Comparison of ENCODE assay signal across 11 mouse cellular contexts in genomic region chr1:185256753-185257152, GRCm38 (mm10). TPM values are rescaled to one million over a fixed set of nuclear protein-coding genes. Genes with fewer than 3 reads are reported as not detected.
A peak's percentile ranks its signal among the peaks of the same experiment; 100 is the strongest.
DNase-seq lines count a peak whose midpoint lies in the region; ATAC-seq and TF ChIP-seq lines count a peak whose summit lies in the region.
"Had no signal": no experiment of that assay in that cellular context is flagged by ENCODE, and none has a peak within 500 bp of the region (broad histone marks: within the 10 kb centered on the region; RNA-seq: fewer than 3 reads in every experiment).

No protein-coding gene starts in this region.

- no peak overlapping the region for H3K4me3 ChIP-seq in forebrain, embryonic 10.5 days
- no peak overlapping the region for H3K4me3 ChIP-seq in forebrain, postnatal 0 days (ENCODE audit: low read depth, low read length)
- H3K4me3 ChIP-seq in liver, embryonic 15.5 days (replicated peaks) = no peak overlapping the region
- H3K4me3 ChIP-seq in forebrain, embryonic 12.5 days (replicated peaks) = no peak overlapping the region

- H3K36me3 ChIP-seq in forebrain, embryonic 10.5 days (replicated peaks) = peaks cover 63% of the 10 kb centered on the region
- H3K36me3 ChIP-seq in forebrain, postnatal 0 days (ENCODE audit: insufficient read depth) = peaks cover 66% of the 10 kb centered on the region
- H3K36me3 ChIP-seq in liver, embryonic 15.5 days (replicated peaks) = peaks cover 68% of the 10 kb centered on the region
- peaks cover 59% of the 10 kb centered on the region for H3K36me3 ChIP-seq in forebrain, embryonic 12.5 days (replicated peaks)

- no peak overlapping the region for H3K9ac ChIP-seq in forebrain, postnatal 0 days
- no peak overlapping the region for H3K9ac ChIP-seq in liver, embryonic 15.5 days
- no peak overlapping the region for H3K9ac ChIP-seq in forebrain, embryonic 12.5 days

- DNase-seq in forebrain, embryonic 10.5 days (ENCODE audit: extremely low spot score, low spot score) = peak; percentile 40
- no peak for DNase-seq in forebrain, postnatal 0 days
- DNase-seq in testis, postnatal 10 days (ENCODE audit: low spot score) = peak; percentile 58
- no peak for DNase-seq in testis, postnatal 14 days (ENCODE audit: low spot score)
- DNase-seq in ovary, adult 18-20 months (ENCODE audit: low spot score) = no peak
- no peak for DNase-seq in left cerebral cortex, adult 8-10 months (ENCODE audit: low spot score in 2 of 2)
- DNase-seq: cerebellum, postnatal 25 days had no signal

- ATAC-seq in forebrain, postnatal 0 days = no peak
- peak; percentile 64; the same call in 1 of the 2 replicates for ATAC-seq in liver, embryonic 15.5 days (ENCODE audit: insufficient read depth)
- ATAC-seq in forebrain, embryonic 12.5 days (ENCODE audit: low FRiP score) = no peak
- ATAC-seq: midbrain, embryonic 16.5 days had no signal

- TF ChIP-seq CTCF in forebrain, postnatal 0 days (IDR thresholded peaks at IDR 0.05; ENCODE audit: low read depth) = no peak

- 35% methylated on average over 3 of the region's 3 CpGs for WGBS in forebrain, embryonic 10.5 days
- 37% methylated on average over 3 of the region's 3 CpGs for WGBS in forebrain, postnatal 0 days
- 63% methylated on average over 3 of the region's 3 CpGs for WGBS in liver, embryonic 15.5 days (ENCODE audit: insufficient replicate concordance)
- WGBS in forebrain, embryonic 12.5 days = 34% methylated on average over 3 of the region's 3 CpGs

- no peaks in the 10 kb centered on the region; the same call in 1 of the 2 replicates for H3K27me3 ChIP-seq in forebrain, embryonic 10.5 days (ENCODE audit: poor library complexity, severe bottlenecking)
- H3K27me3 ChIP-seq in forebrain, postnatal 0 days (ENCODE audit: insufficient read depth, low read length) = no peaks in the 10 kb centered on the region
- no peaks in the 10 kb centered on the region for H3K27me3 ChIP-seq in liver, embryonic 15.5 days
- H3K27me3 ChIP-seq in forebrain, embryonic 12.5 days = no peaks in the 10 kb centered on the region

- H3K4me1 ChIP-seq in forebrain, embryonic 10.5 days = peaks cover 23% of the 10 kb centered on the region
- H3K4me1 ChIP-seq in forebrain, postnatal 0 days (ENCODE audit: insufficient read depth) = no peaks in the 10 kb centered on the region
- H3K4me1 ChIP-seq in liver, embryonic 15.5 days (replicated peaks) = no peaks in the 10 kb centered on the region
- peaks cover 5% of the 10 kb centered on the region; the same call in 1 of the 2 replicates for H3K4me1 ChIP-seq in forebrain, embryonic 12.5 days

- H3K4me2 ChIP-seq in forebrain, postnatal 0 days (ENCODE audit: low read depth) = no peak overlapping the region
- no peak overlapping the region for H3K4me2 ChIP-seq in liver, embryonic 15.5 days
- H3K4me2 ChIP-seq in forebrain, embryonic 12.5 days = no peak overlapping the region

- H3K27ac ChIP-seq in forebrain, embryonic 10.5 days = no peak overlapping the region
- no peak overlapping the region for H3K27ac ChIP-seq in forebrain, postnatal 0 days (ENCODE audit: low read depth, low read length)
- no peak overlapping the region for H3K27ac ChIP-seq in liver, embryonic 15.5 days (replicated peaks)
- no peak overlapping the region for H3K27ac ChIP-seq in forebrain, embryonic 12.5 days

- H3K9me3 ChIP-seq in forebrain, embryonic 10.5 days = no peaks in the 10 kb centered on the region
- no peaks in the 10 kb centered on the region for H3K9me3 ChIP-seq in forebrain, postnatal 0 days (ENCODE audit: low read length)
- no peaks in the 10 kb centered on the region for H3K9me3 ChIP-seq in liver, embryonic 15.5 days (replicated peaks)
- H3K9me3 ChIP-seq in forebrain, embryonic 12.5 days = no peaks in the 10 kb centered on the region
- H3K9me3 ChIP-seq: heart, embryonic 10.5 days had no signal

RNA-seq across cellular contexts. Expression of gene Rab3gap2, which starts 52.8 kb away (rescaled TPM):
- polyA plus RNA-seq in forebrain, embryonic 10.5 days (2016; fragmentation: Nextera tagmentation; extraction: Ambion mirVana) = 18.4 and 19.0 TPM in 2 replicates
- 30.2 and 37.3 TPM in 2 replicates for total RNA-seq in forebrain, postnatal 0 days (2014; rRNA removed)
- polyA plus RNA-seq in forebrain, postnatal 0 days (2015; fragmentation: Nextera tagmentation; extraction: Ambion mirVana) = 13.3 and 19.5 TPM in 2 replicates
- polyA plus RNA-seq in liver, embryonic 15.5 days (2015; fragmentation: Nextera tagmentation; extraction: Ambion mirVana) = 11.6 and 13.0 TPM in 2 replicates
- 24.0 and 24.5 TPM in 2 replicates for polyA plus RNA-seq in forebrain, embryonic 12.5 days (2016; fragmentation: Nextera tagmentation; extraction: Ambion mirVana)
- total RNA-seq in left cerebral cortex, adult 8-10 months (2022) = 10 to 100 TPM; 65.4 to 73.2 (median 71.2) TPM

Comparison
In these comparisons a context has a peak if more than half of its experiments do, and no peak if none do; other contexts are left out.
1. DNase-seq: peak in forebrain, embryonic 10.5 days (single experiment) and testis, postnatal 10 days (single experiment); none in forebrain, postnatal 0 days (single experiment), testis, postnatal 14 days (single experiment), ovary, adult 18-20 months (single experiment) and left cerebral cortex, adult 8-10 months (0 of 2).